Mouse (Mus musculus) thymus, adult 2 months (tissue): ENCODE measurements around the gene Gpr84.

ENCODE experiments used
- CTCF ChIP-seq: fragments of 200-500 bp; IDR thresholded peaks from 2 replicates; pipeline ENCODE4 v1.5.1; 2012; ENCODE audit warnings: mild to moderate bottlenecking, control low read depth, low read length, moderate library complexity, borderline replicate concordance; ENCODE audit not compliant: control insufficient read depth, poor library complexity, insufficient read depth; ENCODE audit errors: extremely low read depth
- POLR2A ChIP-seq: fragments of 200-500 bp; IDR thresholded peaks from 2 replicates; pipeline ENCODE4 v1.6.1; 2012; ENCODE audit warnings: mild to moderate bottlenecking, low read length, control low read depth, moderate library complexity; ENCODE audit not compliant: control insufficient read depth, poor library complexity, insufficient read depth; ENCODE audit errors: extremely low read depth

DNA sequence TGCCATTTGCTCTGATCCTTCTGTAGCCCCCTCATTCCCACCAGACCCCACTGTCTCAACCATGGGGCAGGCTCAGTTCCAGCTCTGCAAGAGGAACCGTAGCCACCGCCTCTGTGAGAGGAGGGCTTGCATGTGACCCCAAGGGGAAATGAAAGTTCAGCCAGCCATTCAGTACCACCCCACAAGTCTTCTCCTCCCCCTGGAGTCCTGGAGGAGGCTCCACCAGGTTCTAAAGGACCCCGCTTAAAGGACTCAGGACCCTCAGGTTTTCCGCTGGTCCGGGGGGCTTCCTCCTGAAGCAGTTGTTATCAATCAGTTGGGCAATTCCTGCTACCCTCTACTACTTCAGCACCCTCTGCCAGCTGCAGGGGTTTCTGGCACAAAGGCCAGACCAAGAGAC is 23.3 kb upstream of the Gpr84 start:
- TF ChIP-seq CTCF (no peak), POLR2A (no peak)
